Mouse (Mus musculus): ENCODE measurements around the gene Aph1a.
A peak's percentile ranks its signal among the peaks of the same experiment; 100 is the strongest.
"Not testable (repeated sequence)": the region's sequence is repeated elsewhere in the genome, so short reads cannot be mapped to it uniquely, and the experiment has no call there.

Aph1a gene

DNA sequence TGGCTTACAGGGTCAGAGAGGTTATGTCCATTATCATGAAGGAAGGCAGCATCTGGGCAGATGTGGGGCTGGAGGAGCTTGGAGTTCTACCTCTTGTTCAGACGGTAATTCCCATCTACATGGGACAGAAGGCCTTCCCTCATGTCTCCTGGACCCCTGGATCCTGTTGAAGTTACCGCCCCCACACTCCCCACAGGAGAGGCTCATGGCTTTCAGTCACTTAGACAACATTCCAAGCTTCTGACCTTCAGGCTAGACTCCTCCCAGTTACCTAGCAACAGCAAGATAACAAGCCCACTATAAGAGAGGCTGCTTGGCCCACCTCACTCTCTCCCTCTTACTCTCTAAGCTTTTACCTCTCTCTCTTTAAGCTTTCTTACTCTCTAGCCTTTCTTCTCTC is 26.8 kb downstream of the Aph1a start:
- DNase-seq (ENCODE audit: low spot score), result not testable (repeated sequence)

DNA sequence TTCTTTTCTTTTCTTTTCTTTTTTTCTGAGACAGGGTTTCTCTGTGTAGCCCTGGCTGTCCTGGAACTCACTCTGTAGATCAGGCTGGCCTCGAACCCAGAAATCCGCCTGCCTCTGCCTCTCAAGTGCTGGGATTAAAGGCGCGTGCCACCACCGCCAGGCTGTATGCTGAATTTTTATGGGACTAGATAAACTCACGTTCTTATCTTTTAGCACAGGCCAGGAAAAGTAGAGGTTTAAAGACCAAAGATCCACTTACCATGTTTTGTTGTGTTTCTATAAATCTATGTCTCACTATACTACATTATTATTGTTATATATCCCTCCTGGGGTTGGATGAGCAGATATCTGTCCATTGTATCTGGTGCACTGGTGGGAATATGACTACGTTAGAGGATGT is 29.7 kb downstream of the Aph1a start:
- DNase-seq (ENCODE audit: low spot score), result not testable (repeated sequence)

DNA sequence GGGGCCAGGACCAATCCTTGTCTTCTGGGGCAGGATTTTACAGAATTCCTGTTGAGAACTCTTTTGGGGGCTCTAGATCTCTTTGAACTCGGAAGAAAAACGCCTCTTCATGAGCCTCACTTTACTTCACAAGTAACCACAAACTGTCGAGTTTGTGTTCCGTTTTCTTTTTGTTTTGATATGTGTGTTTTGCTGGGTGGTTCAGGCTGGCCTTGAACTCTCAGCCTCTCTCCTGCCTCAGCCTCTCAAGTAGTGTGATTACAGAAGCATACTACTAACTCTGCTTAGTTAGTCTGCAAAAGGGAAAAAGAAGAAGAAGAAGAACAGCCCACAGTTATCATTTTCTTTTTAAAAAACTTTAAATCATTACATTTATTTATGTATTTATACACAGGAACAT is 30.4 kb downstream of the Aph1a start:
- no peak for DNase-seq (ENCODE audit: low spot score)

DNA sequence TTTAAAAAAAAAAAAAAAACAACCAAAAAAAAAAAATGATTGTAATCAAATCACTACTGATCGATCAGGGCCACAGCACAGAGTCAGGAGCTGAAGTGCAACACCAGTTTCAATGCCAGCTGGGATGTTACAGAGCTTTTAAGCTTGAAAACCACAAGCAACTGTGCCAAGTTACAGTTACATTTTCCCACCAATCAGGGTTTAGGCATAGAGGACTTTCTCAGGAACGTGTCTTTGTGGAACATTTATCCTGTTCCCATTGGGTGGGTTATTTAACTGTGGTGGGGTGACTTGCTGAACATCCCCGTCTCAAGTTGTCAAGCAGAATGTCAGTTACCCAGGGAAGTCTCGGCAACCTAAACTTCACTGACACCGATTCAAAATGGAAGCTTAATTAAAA is 31.3 kb downstream of the Aph1a start:
- DNase-seq (ENCODE audit: low spot score), result no peak

DNA sequence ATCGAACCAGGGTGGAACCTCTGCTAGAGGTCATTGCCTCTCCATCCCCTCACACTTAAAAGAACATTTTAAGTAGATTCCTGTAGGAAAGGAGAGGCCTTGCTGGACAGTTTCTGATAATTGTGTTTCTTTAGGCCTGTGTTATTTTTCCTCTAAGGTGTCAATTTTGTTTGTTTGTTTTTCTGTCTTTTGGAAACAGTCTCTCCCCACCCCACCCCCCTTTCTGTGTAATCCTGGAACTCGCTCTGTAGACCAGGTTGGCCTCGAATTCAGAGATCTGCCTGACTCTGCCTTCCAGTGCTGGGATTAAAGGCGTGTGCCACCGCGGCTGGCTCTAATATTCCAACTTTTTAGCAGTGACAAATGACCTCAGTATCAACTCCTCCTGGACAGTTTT is 34.5 kb downstream of the Aph1a start:
- no peak for DNase-seq (ENCODE audit: low spot score)

DNA sequence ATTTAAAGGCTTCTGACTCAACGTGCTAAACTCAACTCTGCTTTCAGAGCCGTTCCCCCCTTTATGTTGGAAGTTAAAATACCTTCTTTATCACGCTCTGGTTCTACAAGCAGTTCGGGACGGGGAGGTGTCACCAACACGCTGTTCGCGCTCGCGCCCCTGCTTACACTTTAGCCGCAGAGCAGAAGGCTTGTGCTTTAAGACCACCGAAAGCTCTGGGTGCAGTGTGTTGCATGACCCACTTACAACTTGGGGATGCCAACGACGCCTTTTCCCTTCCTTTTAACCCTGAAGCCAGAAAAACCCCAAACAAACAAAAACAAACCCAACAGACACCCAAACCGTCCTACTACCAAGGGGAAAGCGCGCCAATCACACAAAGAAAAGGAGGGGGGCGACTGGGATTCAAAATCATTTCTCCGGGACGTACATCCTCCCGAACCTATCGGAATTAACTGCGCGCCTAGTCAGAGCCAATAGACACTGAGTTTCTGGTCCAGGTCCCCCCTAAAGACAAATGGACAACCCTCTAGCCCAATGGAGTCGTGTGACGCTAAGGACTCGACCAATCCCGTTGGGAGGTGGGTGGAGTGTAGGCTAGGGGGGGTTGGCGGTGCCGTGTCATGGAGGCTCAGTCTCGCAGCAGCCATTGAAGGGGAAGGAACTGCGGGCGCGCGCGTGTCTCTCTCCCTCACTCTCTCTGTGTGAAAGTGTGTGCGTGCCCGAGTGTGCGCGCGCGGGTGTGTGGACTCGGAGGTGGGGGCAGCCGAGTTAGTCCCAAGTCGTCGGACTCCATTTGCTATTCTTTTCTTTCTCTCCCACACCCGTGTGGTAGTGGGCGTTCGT is 35.1 kb downstream of the Aph1a start, which contains the start of gene Anp32e:
TSS of gene Anp32e (plus strand) at position 589 of the 846 bp plus-strand sequence.
- DNase-seq (ENCODE audit: low spot score), result peak; percentile 88

DNA sequence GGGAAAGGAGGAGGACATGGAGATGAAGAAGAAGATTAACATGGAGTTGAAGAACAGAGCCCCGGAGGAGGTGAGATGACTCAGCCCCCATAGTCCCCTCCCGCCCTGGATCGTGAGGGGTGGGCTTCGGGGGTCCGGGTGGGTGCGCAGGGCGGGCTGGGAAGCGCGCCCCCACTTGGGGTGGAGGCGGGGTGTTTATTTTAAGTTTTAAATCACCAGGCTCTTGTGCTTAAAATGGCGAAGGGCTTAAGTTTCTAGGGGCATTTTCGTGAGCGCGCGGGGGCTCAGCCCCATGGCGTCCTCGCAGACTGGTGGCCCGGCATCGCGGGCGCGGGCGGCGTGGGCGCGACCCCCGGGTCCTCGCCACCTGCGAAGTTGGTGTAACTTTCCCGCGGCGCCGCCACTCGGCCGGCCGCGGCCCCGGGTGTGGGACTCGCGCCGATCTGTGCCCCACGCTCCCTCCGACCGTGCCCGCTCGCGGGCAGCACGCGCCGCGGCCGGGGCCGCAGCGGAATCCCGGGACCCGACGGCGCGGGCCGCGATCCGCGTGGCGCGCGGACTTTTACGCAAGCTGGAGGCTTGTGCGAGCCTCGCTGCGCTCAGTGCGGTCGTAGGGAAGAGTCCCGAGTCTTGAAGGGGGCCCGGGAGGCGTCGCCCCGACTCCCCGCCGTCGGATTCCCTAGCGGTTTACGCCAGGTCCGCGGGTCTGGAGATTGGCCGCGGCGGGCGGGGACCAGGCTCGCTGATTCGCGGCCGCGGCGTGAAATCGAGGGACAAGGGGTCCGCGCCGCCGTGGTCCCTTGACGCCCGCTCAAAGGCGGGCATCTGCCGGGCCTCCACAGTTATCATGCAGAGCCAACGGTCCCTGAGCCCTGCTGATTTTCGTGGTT is 36.1 kb downstream of the Aph1a start:
- no peak for DNase-seq (ENCODE audit: low spot score)

DNA sequence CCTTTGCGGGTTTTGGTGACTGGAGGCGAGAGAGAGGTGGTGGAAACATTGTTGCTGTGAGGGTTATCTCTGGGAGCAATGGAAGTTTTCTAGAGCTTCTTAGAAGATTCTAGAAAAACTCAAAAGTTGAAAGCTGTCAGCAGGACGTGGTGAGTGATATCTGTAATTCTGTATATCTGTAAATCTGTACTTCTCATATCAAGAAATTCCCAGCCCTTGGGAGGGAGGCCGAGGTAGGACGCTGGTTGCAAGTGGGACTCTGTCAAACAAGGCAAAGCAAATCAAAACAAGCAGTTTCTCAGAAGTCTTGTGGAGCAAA is 36.7 kb downstream of the Aph1a start:
- no peak for DNase-seq (ENCODE audit: low spot score)

DNA sequence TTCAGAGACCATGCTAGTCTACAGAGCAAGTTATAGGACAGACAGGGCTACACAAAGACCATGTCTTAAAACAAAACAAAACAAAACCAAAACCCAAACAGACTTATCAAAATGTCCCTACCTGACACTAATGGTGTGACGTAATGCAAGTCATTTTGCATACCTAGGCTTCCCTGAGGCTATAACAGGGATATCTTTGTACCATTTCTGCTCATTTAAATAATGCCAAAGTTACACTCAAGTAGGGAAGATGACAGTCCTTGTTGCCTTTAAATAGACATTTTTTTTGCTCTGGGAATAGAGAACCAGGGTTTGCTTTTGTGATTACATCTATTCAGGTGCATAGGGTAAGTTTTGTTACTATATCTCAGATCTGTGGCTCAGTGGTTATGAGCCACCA is 37.7 kb downstream of the Aph1a start:
- no peak for DNase-seq (ENCODE audit: low spot score)

DNA sequence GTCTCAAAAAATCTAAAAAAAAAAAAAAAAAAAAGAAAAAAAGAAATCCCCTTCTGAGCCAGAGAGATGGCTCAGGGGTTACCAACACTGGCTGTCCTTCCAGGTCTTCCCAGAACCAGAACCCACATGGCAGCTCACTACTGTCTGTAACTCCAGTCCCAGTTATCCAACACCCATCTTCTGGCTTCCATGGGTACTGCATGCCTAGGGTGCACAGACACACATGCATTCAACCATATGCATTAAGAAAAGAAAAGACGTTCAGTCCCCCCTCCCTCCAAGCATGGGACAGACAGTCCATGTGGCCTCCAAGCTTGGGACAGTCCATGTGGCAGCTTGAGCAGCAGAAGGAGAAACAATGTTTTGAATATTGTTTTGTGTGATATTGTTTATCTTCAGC is 38.4 kb downstream of the Aph1a start:
- DNase-seq (ENCODE audit: low spot score), result no peak

DNA sequence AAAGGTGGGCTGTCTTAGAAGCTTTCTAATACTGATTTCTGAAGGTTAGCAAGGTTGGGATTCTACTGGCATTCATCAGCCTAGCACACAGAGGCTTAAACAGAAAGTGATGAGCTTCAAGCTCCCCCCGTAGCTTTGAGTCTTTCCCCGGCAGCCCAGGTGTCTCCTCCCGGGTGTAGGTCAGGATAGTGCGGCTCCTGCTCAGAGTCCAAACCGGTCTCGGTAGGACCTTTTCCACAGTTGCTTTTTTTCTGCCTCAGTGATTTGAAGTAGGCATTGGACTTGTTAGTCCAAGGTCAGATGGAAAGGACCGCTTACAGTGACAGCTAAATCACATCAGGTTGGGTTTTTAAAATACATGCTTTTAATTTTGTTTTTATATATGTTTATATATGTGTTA is 38.8 kb downstream of the Aph1a start:
- DNase-seq (ENCODE audit: low spot score), result no peak

DNA sequence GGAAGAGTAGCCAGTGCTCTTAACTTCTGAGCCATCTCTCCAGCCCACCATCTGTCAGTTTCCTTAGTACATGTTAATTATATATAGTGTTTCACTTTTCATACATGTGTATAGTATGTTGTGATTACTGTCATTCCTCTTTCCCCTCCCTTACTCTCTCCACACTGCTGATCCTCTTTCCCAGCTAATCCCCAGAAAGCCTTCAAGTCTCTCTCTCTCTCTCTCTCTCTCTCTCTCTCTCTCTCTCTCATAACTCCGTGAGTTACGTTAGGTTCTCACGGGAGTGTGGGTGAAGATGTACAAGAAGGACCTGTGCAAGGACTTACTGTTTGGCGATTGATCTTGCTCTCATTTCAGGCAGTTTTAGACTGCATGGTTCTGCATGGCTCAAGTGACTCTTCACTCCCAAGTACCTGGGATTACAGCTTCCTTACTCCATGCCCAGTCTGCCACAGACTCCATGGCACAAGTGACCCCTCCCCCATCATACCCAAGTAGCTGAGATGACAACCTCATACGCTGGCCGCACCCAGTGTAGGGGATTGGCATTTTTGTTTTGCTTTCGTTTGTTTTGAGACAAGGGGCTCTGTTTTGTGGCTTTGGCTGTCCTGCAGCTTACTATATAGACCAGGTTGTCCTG is 39.5 kb downstream of the Aph1a start:
- DNase-seq (ENCODE audit: low spot score), result no peak

DNA sequence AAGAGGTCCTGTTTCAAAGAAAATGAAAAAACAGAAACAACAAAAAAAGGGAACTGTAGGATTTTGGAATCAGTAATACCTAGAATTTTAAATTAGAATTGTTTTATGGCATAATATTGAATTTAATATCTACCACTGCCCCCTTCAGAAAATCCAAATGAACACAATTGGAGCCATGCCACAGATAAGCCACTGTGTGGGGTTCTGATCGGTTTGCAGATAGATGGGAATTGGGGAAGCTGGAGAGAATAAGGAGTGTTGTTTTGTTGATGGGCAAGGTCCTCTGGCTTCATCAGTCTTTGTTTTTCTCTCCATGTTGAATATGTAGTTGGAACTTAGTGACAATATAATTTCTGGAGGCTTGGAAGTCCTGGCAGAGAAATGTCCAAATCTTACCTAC is 40.7 kb downstream of the Aph1a start:
- DNase-seq (ENCODE audit: low spot score), result no peak

DNA sequence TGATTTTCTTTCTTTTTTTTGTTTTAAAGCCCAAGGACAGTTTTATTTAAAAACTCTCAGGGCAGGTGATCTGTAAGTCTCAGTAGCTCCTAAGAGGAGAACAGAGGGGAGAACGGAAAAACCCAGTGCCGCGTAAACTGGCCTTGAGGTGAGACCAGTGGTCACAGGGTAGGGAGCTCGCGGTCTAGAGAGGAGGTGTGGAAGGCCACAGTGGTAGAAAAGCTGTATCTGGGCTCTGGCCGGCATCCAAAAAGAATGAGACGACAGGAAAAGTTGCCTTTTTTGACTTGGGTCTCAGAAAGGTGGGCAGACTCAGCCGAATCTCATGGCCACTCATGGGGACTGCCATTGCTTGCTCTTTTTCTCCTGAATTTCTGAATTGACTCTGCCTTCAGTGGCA is 44.4 kb downstream of the Aph1a start:
- no peak for DNase-seq (ENCODE audit: low spot score)

DNA sequence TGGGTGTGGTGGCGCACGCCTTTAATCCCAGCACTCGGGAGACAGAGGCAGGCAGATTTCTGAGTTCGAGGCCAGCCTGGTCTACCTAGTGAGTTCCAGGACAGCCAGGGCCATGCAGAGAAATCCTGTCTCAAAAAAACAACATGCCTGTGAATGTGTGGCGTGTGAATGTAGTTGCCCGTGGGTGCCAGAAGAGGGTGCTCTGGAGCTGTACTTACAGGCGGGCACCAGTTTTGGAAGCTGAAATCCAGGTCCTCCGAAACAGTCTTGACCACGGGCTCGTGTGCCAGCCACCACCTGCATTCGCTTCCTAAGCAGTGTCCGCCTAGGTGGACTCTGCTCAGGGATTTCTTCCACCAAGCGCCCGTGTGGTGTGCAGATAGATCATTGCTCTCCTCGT is 45.1 kb downstream of the Aph1a start:
- DNase-seq (ENCODE audit: low spot score), result no peak

DNA sequence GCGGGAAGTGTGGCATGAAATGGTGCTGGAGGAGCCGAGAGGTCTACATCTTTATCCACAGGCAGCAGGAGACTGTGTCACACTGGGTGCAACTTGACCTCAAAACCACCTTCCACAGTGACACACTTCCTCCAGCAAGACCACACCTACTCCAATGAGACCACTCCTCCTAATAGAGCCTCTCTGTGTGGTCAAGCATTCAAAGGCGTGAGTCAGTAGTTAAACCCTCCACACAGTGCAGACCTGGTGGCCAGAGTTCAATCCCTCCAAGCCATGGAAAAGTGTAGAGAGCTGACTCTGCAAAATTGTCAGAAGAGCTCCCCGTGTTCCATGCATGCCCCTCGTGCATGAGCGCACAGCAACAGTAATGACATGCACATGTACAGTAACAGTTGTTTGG is 49.0 kb downstream of the Aph1a start:
- DNase-seq (ENCODE audit: low spot score), result no peak

DNA sequence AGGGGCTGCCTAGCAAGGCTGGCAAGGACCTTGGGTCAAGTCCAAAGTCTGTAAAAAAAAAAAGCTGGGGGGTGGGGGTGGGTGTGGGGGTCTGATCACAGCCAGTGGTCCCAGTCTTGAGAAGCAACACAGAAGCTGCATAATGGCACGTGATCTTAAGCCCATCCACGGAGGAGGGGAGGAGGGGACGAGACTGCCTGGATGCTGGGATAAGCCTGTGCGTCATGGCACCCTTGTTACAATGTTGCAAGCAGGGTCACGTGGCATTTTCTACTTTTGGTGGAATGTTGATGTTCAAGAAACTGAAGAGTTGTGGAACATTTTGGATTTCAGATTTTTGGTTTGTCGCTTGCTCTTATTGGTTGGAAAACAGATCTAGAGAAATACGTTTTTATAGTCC is 49.5 kb downstream of the Aph1a start:
- DNase-seq (ENCODE audit: low spot score), result no peak

DNA sequence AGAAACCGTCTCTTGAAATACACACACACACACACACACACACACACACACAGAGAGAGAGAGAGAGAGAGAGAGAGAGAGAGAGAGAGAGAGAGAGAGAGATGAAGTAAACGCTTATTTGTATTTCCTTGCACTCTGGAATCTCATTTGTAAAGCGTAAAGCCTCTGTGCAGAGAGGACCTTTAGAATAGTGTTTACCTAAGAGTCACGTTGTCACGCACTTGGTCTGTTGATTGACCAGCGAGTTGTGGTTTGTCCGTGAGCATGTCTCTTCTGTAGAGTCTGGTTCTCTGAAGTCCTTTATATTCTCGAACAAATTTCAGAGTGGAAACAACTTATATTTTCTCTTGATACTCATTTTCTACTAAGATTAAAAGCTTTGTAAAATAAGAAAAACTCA is 51.0 kb downstream of the Aph1a start:
- no peak for DNase-seq (ENCODE audit: low spot score)

DNA sequence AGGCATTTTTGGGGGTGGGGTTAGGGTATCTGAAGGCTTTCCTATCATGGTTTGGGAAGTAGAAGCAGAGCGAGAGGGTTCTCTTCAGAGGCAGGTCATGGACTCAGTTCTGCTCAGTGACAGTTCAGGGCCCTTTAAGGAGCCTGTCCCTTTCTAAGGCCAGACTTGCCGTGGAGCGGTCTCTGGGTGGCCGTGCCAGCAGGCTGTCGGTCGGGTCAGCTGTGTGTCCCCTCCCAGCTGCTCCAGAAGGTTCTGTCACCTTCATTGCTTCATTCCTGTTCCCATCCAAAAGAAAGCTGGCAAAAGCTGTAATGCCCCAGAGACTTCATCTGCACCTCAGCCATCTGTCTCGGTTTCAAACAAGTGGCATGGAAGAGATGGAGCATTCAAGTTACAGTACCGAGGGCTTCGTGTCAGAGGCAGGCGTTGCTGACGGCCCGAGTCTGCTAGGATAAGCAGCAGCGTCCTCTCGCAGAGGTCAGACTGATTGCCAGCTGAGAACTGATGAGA is 52.0 kb downstream of the Aph1a start:
- no peak for DNase-seq (ENCODE audit: low spot score)
